Mouse (Mus musculus): Measurements from ENCODE around the gene Gpr162.

DNA sequence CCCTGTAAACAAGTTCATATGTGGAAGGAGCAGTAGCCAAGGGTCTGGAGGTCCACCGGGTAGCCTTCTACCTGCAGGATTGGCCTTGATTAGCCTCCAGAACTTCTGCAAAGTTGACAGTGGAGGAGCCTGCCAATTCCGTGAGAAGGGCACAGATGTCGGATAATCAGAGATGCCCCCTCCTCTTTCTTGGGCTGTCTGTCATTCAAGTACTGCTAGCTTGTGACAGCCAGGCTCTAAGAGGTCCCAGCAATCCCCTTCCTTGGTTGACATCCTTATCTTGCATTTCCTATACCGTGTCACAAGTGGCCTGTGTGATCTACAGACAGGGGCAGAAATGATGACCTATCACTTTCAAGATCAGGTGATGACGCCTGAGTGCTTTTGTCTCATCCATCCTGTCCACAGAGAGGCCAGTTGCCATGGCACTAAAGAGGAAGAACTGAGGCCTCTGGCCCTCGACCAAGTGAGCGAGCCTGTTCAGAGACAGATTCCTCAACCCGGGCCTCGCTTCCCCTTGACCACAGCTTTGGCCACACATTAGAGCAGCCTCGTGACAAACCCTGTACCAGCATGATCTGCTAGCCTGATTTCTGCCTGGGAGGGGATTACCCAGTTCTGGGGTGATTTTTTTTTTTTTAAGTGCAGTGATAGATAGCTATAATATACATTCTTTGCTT is 37.2 kb upstream of the Gpr162 start:
- TF ChIP-seq CTCF (conservative IDR thresholded peaks at IDR 0.05; ENCODE audit: insufficient read depth, insufficient read length, low read depth, low read length): no peak
- TF ChIP-seq POLR2A (IDR thresholded peaks at IDR 0.05; ENCODE audit: low read depth, low read length): no peak

Measured in kidney, adult 2 months (tissue).